Mouse (Mus musculus) heart, embryonic 16.5 days (tissue): Measurements from ENCODE around the gene Iqsec1. TPM values are rescaled to one million over a fixed set of nuclear protein-coding genes. Genes with fewer than 3 reads are reported as not detected.
A peak's percentile ranks its signal among the peaks of the same experiment; 100 is the strongest.

Experiments used
- ATAC-seq: fragments of 200-750 bp; cut with Nextera tagmentation; replicated peaks from 2 replicates; pipeline ENCODE4 v1.8.0; 2017; ENCODE audit warnings: moderate number of reproducible peaks; ENCODE audit not compliant: insufficient read depth, low FRiP score; ENCODE audit errors: extremely low read depth
- H3K27ac ChIP-seq: fragments of 300-500 bp; sonication (generic); 2 replicates; pipeline ENCODE4 v1.5.1; 2014; ENCODE audit warnings: mild to moderate bottlenecking, low read length, control low read depth, moderate library complexity
- H3K27me3 ChIP-seq: fragments of 300-500 bp; sonication (generic); 2 replicates; pipeline ENCODE4 v1.6.1; 2014; ENCODE audit warnings: low read length, mixed read lengths; ENCODE audit not compliant: control insufficient read depth, insufficient read depth
- H3K36me3 ChIP-seq: fragments of 300-500 bp; sonication (generic); 2 replicates; pipeline ENCODE4 v1.6.1; 2014; ENCODE audit not compliant: control insufficient read depth, insufficient read depth
- H3K4me1 ChIP-seq: fragments of 300-500 bp; sonication (generic); 2 replicates; pipeline ENCODE4 v1.6.1; 2014; ENCODE audit warnings: low read length, mixed read lengths; ENCODE audit not compliant: control insufficient read depth, insufficient read depth
- H3K4me2 ChIP-seq: fragments of 300-500 bp; sonication (generic); 2 replicates; pipeline ENCODE4 v1.6.1; 2014; ENCODE audit warnings: low read depth, mild to moderate bottlenecking, control low read depth, low read length
- H3K4me3 ChIP-seq: fragments of 300-500 bp; sonication (generic); 2 replicates; pipeline ENCODE4 v1.5.1; 2014; ENCODE audit warnings: mild to moderate bottlenecking, control low read depth, low read length
- H3K9ac ChIP-seq: fragments of 300-500 bp; sonication (generic); 2 replicates; pipeline ENCODE4 v1.6.1; 2014; ENCODE audit warnings: low read length, control low read depth
- H3K9me3 ChIP-seq: fragments of 300-500 bp; sonication (generic); replicated peaks from 2 replicates; pipeline ENCODE4 v1.6.1; 2016; ENCODE audit warnings: low read length; ENCODE audit not compliant: control insufficient read depth
- WGBS: fragments of 180-500 bp; shearing (Covaris S2); extraction: QIAGEN DNeasy Blood & Tissue Kit; methylation state at CpG from one replicate; pipeline ENCODE4 v1.1.7; 2014; 5-methylcytosine and 5-hydroxymethylcytosine counted together
- polyA plus RNA-seq: library from polyadenylated mRNA; unstranded; fragments of >200 nt; fragmentation: Nextera tagmentation; extraction: Ambion mirVana; gene quantifications from 2 replicates; pipeline ENCODE4 v1.2.1, GENCODE M21; 2015

Iqsec1 gene
- polyA plus RNA-seq, 1 experiment from 2014 or later, result 13.7 TPM

GRCm38 (mm10) chr6:90736691-90737245, 251.7 kb downstream of the Iqsec1 start:
- H3K4me3 ChIP-seq, result peak overlapping the region; percentile 87
- no peaks in the 10 kb centered on the region for H3K9me3 ChIP-seq
- H3K4me2 ChIP-seq, result peak overlapping the region; percentile 98
- peaks cover 22% of the 10 kb centered on the region for H3K4me1 ChIP-seq
- peak overlapping the region; percentile 94 for H3K9ac ChIP-seq
- WGBS, result under 1% methylated on average over 52 of the region's 52 CpGs
- peak; percentile 63 for ATAC-seq
- no peaks in the 10 kb centered on the region for H3K27me3 ChIP-seq
- no peaks in the 10 kb centered on the region for H3K36me3 ChIP-seq
- peak overlapping the region; percentile 88 for H3K27ac ChIP-seq

- H3K4me3 ChIP-seq, result peak overlapping the region; percentile 87
- H3K4me1 ChIP-seq, result peaks cover 28% of the 10 kb centered on the region
- peak overlapping the region; percentile 88 for H3K27ac ChIP-seq
- peak; percentile 58 for ATAC-seq
- H3K9ac ChIP-seq, result peak overlapping the region; percentile 94
- H3K36me3 ChIP-seq, result no peaks in the 10 kb centered on the region
- under 1% methylated on average over 68 of the region's 69 CpGs for WGBS
- peak overlapping the region; percentile 98 for H3K4me2 ChIP-seq
- H3K9me3 ChIP-seq, result no peaks in the 10 kb centered on the region
- no peaks in the 10 kb centered on the region for H3K27me3 ChIP-seq
These were observed 252.3 kb downstream of the Iqsec1 start for GRCm38 (mm10) chr6:90736074-90736672.

DNA sequence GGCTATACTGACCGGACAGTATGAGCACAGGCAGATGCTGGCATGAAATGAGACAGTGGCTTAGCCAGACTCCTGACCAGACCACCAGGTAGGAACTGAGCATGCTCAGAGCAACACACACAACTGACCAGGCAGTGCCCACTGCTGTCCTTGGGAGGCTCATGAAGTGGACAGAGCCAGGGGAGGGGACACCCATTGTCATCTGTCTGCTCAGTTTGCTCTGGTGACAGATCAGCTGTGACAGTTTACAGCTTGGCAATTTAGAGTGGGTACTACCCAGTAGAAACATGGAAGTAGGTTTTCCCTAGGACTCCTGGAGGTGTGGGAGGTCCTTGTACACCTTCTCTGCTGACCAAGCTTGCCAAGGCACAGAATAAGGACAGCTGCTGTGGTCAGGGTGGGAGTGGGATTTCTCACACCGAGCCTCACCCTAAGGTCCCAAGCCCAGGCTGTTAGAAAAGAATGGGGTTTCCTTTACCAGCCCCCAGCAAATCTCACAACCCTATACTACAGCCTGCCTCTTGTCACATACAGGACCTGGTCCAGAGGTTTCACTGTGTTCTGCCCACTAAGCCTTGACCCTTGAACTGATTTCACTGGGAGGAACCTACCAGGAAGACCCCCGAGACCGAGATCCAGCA, 253.0 kb downstream of the Iqsec1 start:
- Histone ChIP-seq H3K27me3 (no peaks in the 10 kb centered on the region), H3K9me3 (no peaks in the 10 kb centered on the region), H3K9ac (peak overlapping the region; percentile 94), H3K4me2 (peak overlapping the region; percentile 98), H3K4me1 (peaks cover 31% of the 10 kb centered on the region), H3K4me3 (peak overlapping the region; percentile 87), H3K36me3 (no peaks in the 10 kb centered on the region), H3K27ac (peak overlapping the region; percentile 88)
- ATAC-seq, result no peak
- 27% methylated on average over 4 of the region's 4 CpGs for WGBS

- no peaks in the 10 kb centered on the region for H3K36me3 ChIP-seq
- ATAC-seq, result no peak
- peak overlapping the region; percentile 94; the same call in 1 of the 2 replicates for H3K9ac ChIP-seq
- H3K27me3 ChIP-seq, result no peaks in the 10 kb centered on the region
- no peaks in the 10 kb centered on the region for H3K9me3 ChIP-seq
- H3K4me1 ChIP-seq, result peaks cover 35% of the 10 kb centered on the region
- peak overlapping the region; percentile 98; the same call in 1 of the 2 replicates for H3K4me2 ChIP-seq
- H3K27ac ChIP-seq, result no peak overlapping the region
- H3K4me3 ChIP-seq, result no peak overlapping the region
These were observed 253.7 kb downstream of the Iqsec1 start for GRCm38 (mm10) chr6:90734806-90735205.

- no peak overlapping the region for H3K4me3 ChIP-seq
- peak; percentile 42; the same call in 1 of the 2 replicates for ATAC-seq
- peak overlapping the region; percentile 7; the same call in 1 of the 2 replicates for H3K4me2 ChIP-seq
- 11% methylated on average over 4 of the region's 4 CpGs for WGBS
- H3K27ac ChIP-seq, result peak overlapping the region; percentile 46
- H3K9me3 ChIP-seq, result no peaks in the 10 kb centered on the region
- no peaks in the 10 kb centered on the region for H3K27me3 ChIP-seq
- peak overlapping the region; percentile 4 for H3K9ac ChIP-seq
- H3K36me3 ChIP-seq, result no peaks in the 10 kb centered on the region
- H3K4me1 ChIP-seq, result peaks cover 48% of the 10 kb centered on the region
These were observed 257.2 kb downstream of the Iqsec1 start for GRCm38 (mm10) chr6:90731327-90731726.

DNA sequence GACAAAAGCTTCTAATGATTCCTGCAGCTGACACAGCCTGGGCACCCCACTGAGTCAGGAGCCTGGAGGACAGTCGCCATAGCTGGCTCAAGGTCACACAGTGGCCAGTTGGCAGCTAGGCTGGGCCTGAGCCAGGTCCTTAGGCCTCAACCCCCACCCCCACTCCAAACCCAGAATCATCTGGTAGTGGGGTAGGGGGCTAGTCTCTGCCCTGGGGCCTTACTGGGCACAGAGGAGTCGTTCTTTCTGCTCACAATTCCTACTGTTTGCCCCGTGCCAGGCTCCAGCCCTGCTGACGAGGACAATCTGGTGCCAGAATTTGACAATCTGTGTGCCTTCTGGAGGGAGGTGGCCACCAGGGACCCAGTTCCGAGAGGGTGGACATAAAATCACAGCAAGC, 258.7 kb downstream of the Iqsec1 start:
- Histone ChIP-seq H3K27me3 (no peaks in the 10 kb centered on the region), H3K9me3 (no peaks in the 10 kb centered on the region), H3K4me1 (peaks cover 43% of the 10 kb centered on the region), H3K4me3 (no peak overlapping the region), H3K27ac (peak overlapping the region; percentile 63), H3K9ac (peak overlapping the region; percentile 55), H3K4me2 (no peak overlapping the region), H3K36me3 (no peaks in the 10 kb centered on the region)
- ATAC-seq, result no peak
- WGBS, result 51% methylated on average over 5 of the region's 5 CpGs

GRCm38 (mm10) chr6:90728491-90728931, 260.0 kb downstream of the Iqsec1 start:
- Histone ChIP-seq H3K4me2 (no peak overlapping the region), H3K27ac (peak overlapping the region; percentile 15; the same call in 1 of the 2 replicates), H3K36me3 (no peaks in the 10 kb centered on the region), H3K9ac (peak overlapping the region; percentile 32; the same call in 1 of the 2 replicates), H3K4me3 (no peak overlapping the region), H3K4me1 (peaks cover 41% of the 10 kb centered on the region), H3K9me3 (no peaks in the 10 kb centered on the region), H3K27me3 (no peaks in the 10 kb centered on the region)
- ATAC-seq, result peak; percentile 66
- WGBS, result 0% methylated on average over 1 of the region's 1 CpGs

DNA sequence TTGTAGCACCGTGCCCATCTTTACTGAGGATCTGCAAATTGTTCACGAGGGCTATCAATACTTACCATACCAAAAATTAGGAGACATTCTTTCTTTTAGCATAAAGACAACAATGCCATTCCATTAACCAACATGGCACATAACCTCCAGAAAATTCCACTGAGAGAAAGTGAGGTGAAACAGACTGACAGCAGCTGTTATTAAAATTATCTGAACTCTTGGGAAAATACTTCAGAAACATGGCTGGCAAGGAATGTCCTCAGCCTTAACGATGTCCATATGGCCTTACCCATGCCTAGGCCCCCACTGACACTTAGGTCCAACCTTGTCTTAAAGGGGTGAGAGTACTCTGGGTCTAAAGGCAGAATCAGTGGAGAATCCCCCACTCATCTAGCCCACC, 260.7 kb downstream of the Iqsec1 start:
- no peak for ATAC-seq
- no peaks in the 10 kb centered on the region for H3K27me3 ChIP-seq
- no peak overlapping the region for H3K4me3 ChIP-seq
- WGBS, result 78% methylated on average over 3 of the region's 3 CpGs
- no peaks in the 10 kb centered on the region for H3K36me3 ChIP-seq
- no peak overlapping the region for H3K4me2 ChIP-seq
- H3K4me1 ChIP-seq, result peaks cover 41% of the 10 kb centered on the region
- no peaks in the 10 kb centered on the region for H3K9me3 ChIP-seq
- 0 out of 2 replicates have a peak overlapping the region, but pooled peaks have one; percentile 32 for H3K9ac ChIP-seq
- no peak overlapping the region for H3K27ac ChIP-seq

- no peak for ATAC-seq
- Histone ChIP-seq H3K27ac (no peak overlapping the region), H3K4me1 (peaks cover 35% of the 10 kb centered on the region), H3K36me3 (no peaks in the 10 kb centered on the region), H3K4me3 (no peak overlapping the region), H3K9me3 (no peaks in the 10 kb centered on the region), H3K4me2 (no peak overlapping the region), H3K9ac (no peak overlapping the region), H3K27me3 (no peaks in the 10 kb centered on the region)
- WGBS, result 72% methylated on average over 2 of the region's 2 CpGs
These were observed 261.8 kb downstream of the Iqsec1 start for GRCm38 (mm10) chr6:90726711-90727122.
